Mouse (Mus musculus) neural tube, embryonic 15.5 days (tissue): Measurements from ENCODE around the gene Ppp1r27. TPM values are rescaled to one million over a fixed set of nuclear protein-coding genes. Genes with fewer than 3 reads are reported as not detected.

Experiments used
- ATAC-seq: fragments of 200-750 bp; cut with Nextera tagmentation; 2 replicates; pipeline ENCODE4 v1.8.0; 2017; ENCODE audit warnings: mild to moderate bottlenecking, moderate TSS enrichment, moderate library complexity; ENCODE audit not compliant: low FRiP score
- H3K27ac ChIP-seq: fragments of 300-500 bp; sonication (generic); replicated peaks from 2 replicates; pipeline ENCODE4 v1.5.1; 2015; ENCODE audit warnings: mild to moderate bottlenecking, inconsistent platforms
- H3K27me3 ChIP-seq: fragments of 300-500 bp; sonication (generic); replicated peaks from 2 replicates; pipeline ENCODE4 v1.6.1; 2015; ENCODE audit warnings: inconsistent platforms
- H3K36me3 ChIP-seq: fragments of 300-500 bp; sonication (generic); 2 replicates; pipeline ENCODE4 v1.6.1; 2015; ENCODE audit warnings: inconsistent platforms
- H3K4me1 ChIP-seq: fragments of 300-500 bp; sonication (generic); 2 replicates; pipeline ENCODE4 v1.6.1; 2015; ENCODE audit warnings: inconsistent platforms
- H3K4me2 ChIP-seq: fragments of 300-500 bp; sonication (generic); 2 replicates; pipeline ENCODE4 v1.6.1; 2015; ENCODE audit warnings: inconsistent platforms, mild to moderate bottlenecking, moderate library complexity
- H3K4me3 ChIP-seq: fragments of 300-500 bp; sonication (generic); replicated peaks from 2 replicates; pipeline ENCODE4 v1.5.1; 2015; ENCODE audit warnings: mild to moderate bottlenecking, inconsistent platforms
- H3K9ac ChIP-seq: fragments of 300-500 bp; sonication (generic); replicated peaks from 2 replicates; pipeline ENCODE4 v1.6.1; 2015; ENCODE audit warnings: mild to moderate bottlenecking, inconsistent platforms
- H3K9me3 ChIP-seq: fragments of 300-500 bp; sonication (generic); replicated peaks from 2 replicates; pipeline ENCODE4 v1.6.1; 2016; ENCODE audit warnings: inconsistent platforms
- WGBS: fragments of 180-500 bp; shearing (Covaris S2); methylation state at CpG from one replicate; pipeline ENCODE4 v1.1.7; 2015; ENCODE audit warnings: mixed read lengths; 5-methylcytosine and 5-hydroxymethylcytosine counted together
- polyA plus RNA-seq: library from polyadenylated mRNA; unstranded; fragments of >200 nt; fragmentation: Nextera tagmentation; extraction: Ambion mirVana; gene quantifications from 2 replicates; pipeline ENCODE4 v1.2.1, GENCODE M21; 2015

Gene Ppp1r27
- polyA plus RNA-seq, 1 experiment from 2014 or later: 0.69 TPM

GRCm38 (mm10) chr11:120538955-120539284 lies 12.0 kb downstream of the Ppp1r27 start:
- Histone ChIP-seq H3K4me1 (peaks cover 20% of the 10 kb centered on the region), H3K4me3 (no peak overlapping the region), H3K36me3 (peaks cover 22% of the 10 kb centered on the region), H3K27me3 (peaks cover 12% of the 10 kb centered on the region; the same call in 1 of the 2 replicates), H3K9me3 (no peaks in the 10 kb centered on the region), H3K27ac (peak overlapping the region; percentile 38), H3K9ac (no peak overlapping the region), H3K4me2 (no peak overlapping the region)
- ATAC-seq: no peak
- 57% methylated on average over 8 of the region's 8 CpGs for WGBS

- Histone ChIP-seq H3K27me3 (peaks cover 15% of the 10 kb centered on the region), H3K9me3 (no peaks in the 10 kb centered on the region), H3K4me3 (no peak overlapping the region), H3K9ac (no peak overlapping the region), H3K4me1 (peaks cover 20% of the 10 kb centered on the region), H3K36me3 (peaks cover 18% of the 10 kb centered on the region), H3K4me2 (no peak overlapping the region), H3K27ac (peak overlapping the region; percentile 38; the same call in 1 of the 2 replicates)
- WGBS: 66% methylated on average over 3 of the region's 3 CpGs
- no peak for ATAC-seq
Measured at GRCm38 (mm10) chr11:120538485-120538884, 12.4 kb downstream of the Ppp1r27 start.

- H3K9me3 ChIP-seq: no peaks in the 10 kb centered on the region
- no peaks in the 10 kb centered on the region for H3K36me3 ChIP-seq
- no peak overlapping the region for H3K27ac ChIP-seq
- no peak overlapping the region for H3K4me3 ChIP-seq
- 84% methylated on average over 3 of the region's 3 CpGs for WGBS
- H3K27me3 ChIP-seq: peaks cover 42% of the 10 kb centered on the region
- H3K9ac ChIP-seq: no peak overlapping the region
- no peak for ATAC-seq
- no peak overlapping the region for H3K4me2 ChIP-seq
- peaks cover 22% of the 10 kb centered on the region for H3K4me1 ChIP-seq
Measured at GRCm38 (mm10) chr11:120535804-120536203, 15.1 kb downstream of the Ppp1r27 start.

GRCm38 (mm10) chr11:120535145-120535544 lies 15.8 kb downstream of the Ppp1r27 start:
- H3K4me3 ChIP-seq: no peak overlapping the region
- H3K9ac ChIP-seq: no peak overlapping the region
- H3K27ac ChIP-seq: no peak overlapping the region
- WGBS: 87% methylated on average over 3 of the region's 3 CpGs
- H3K4me1 ChIP-seq: peaks cover 28% of the 10 kb centered on the region
- no peak overlapping the region for H3K4me2 ChIP-seq
- H3K27me3 ChIP-seq: peaks cover 49% of the 10 kb centered on the region
- no peaks in the 10 kb centered on the region for H3K36me3 ChIP-seq
- H3K9me3 ChIP-seq: no peaks in the 10 kb centered on the region
- ATAC-seq: no peak

GRCm38 (mm10) chr11:120534093-120534492 lies 16.8 kb downstream of the Ppp1r27 start:
- no peak overlapping the region for H3K4me3 ChIP-seq
- no peak for ATAC-seq
- H3K27ac ChIP-seq: no peak overlapping the region
- no peaks in the 10 kb centered on the region for H3K36me3 ChIP-seq
- H3K9me3 ChIP-seq: no peaks in the 10 kb centered on the region
- 81% methylated on average over 8 of the region's 8 CpGs for WGBS
- H3K4me2 ChIP-seq: no peak overlapping the region
- H3K9ac ChIP-seq: no peak overlapping the region
- peaks cover 59% of the 10 kb centered on the region for H3K27me3 ChIP-seq
- peaks cover 18% of the 10 kb centered on the region for H3K4me1 ChIP-seq

GRCm38 (mm10) chr11:120531646-120532045 lies 19.3 kb downstream of the Ppp1r27 start:
- Histone ChIP-seq H3K36me3 (no peaks in the 10 kb centered on the region), H3K4me1 (peaks cover 10% of the 10 kb centered on the region), H3K27ac (no peak overlapping the region), H3K9ac (no peak overlapping the region), H3K4me3 (no peak overlapping the region), H3K9me3 (no peaks in the 10 kb centered on the region), H3K27me3 (peaks cover 75% of the 10 kb centered on the region), H3K4me2 (no peak overlapping the region)
- 34% methylated on average over 9 of the region's 9 CpGs for WGBS
- ATAC-seq: no peak

- no peak for ATAC-seq
Measured at GRCm38 (mm10) chr11:120530085-120530964, 20.6 kb downstream of the Ppp1r27 start, which contains the start of gene Gcgr. TSS of gene Gcgr (plus strand) at chr11:120530699.

GRCm38 (mm10) chr11:120528903-120529302 lies 22.0 kb downstream of the Ppp1r27 start:
- H3K4me1 ChIP-seq: peaks cover 10% of the 10 kb centered on the region
- no peak overlapping the region for H3K27ac ChIP-seq
- no peak overlapping the region for H3K4me2 ChIP-seq
- peaks cover 63% of the 10 kb centered on the region for H3K27me3 ChIP-seq
- ATAC-seq: no peak
- 72% methylated on average over 4 of the region's 4 CpGs for WGBS
- no peak overlapping the region for H3K4me3 ChIP-seq
- H3K9me3 ChIP-seq: no peaks in the 10 kb centered on the region
- no peak overlapping the region for H3K9ac ChIP-seq
- H3K36me3 ChIP-seq: no peaks in the 10 kb centered on the region

More at GRCm38 (mm10) chr11:120530085-120530964, 20.6 kb downstream of the Ppp1r27 start, which contains the start of gene Gcgr:
- Histone ChIP-seq H3K9me3 (no peaks in the 10 kb centered on the region), H3K9ac (peak within 1 kb of the TSS; percentile 31), H3K27me3 (peaks cover 75% of the 10 kb centered on the region), H3K36me3 (no peaks in the 10 kb centered on the region), H3K27ac (no peak within 1 kb of the TSS), H3K4me3 (peak within 1 kb of the TSS; percentile 34), H3K4me2 (peak within 1 kb of the TSS; percentile 65), H3K4me1 (peaks cover 10% of the 10 kb centered on the region)
- WGBS: 9% methylated on average over 48 of the region's 62 CpGs

GRCm38 (mm10) chr11:120527690-120528354 lies 23.1 kb downstream of the Ppp1r27 start:
- H3K4me1 ChIP-seq: peaks cover 10% of the 10 kb centered on the region
- ATAC-seq: no peak
- no peak overlapping the region for H3K27ac ChIP-seq
- no peak overlapping the region for H3K4me3 ChIP-seq
- H3K4me2 ChIP-seq: no peak overlapping the region
- H3K9ac ChIP-seq: no peak overlapping the region
- H3K9me3 ChIP-seq: no peaks in the 10 kb centered on the region
- H3K27me3 ChIP-seq: peaks cover 53% of the 10 kb centered on the region
- 80% methylated on average over 9 of the region's 9 CpGs for WGBS
- H3K36me3 ChIP-seq: no peaks in the 10 kb centered on the region

- H3K4me1 ChIP-seq: peaks cover 8% of the 10 kb centered on the region
- WGBS: 82% methylated on average over 2 of the region's 2 CpGs
- no peak overlapping the region for H3K4me2 ChIP-seq
- no peak overlapping the region for H3K27ac ChIP-seq
- no peak overlapping the region for H3K9ac ChIP-seq
- no peak for ATAC-seq
- H3K9me3 ChIP-seq: no peaks in the 10 kb centered on the region
- H3K36me3 ChIP-seq: no peaks in the 10 kb centered on the region
- H3K27me3 ChIP-seq: peaks cover 35% of the 10 kb centered on the region
- no peak overlapping the region for H3K4me3 ChIP-seq
Measured at GRCm38 (mm10) chr11:120525959-120526358, 25.0 kb downstream of the Ppp1r27 start.

GRCm38 (mm10) chr11:120522581-120522980 lies 28.4 kb downstream of the Ppp1r27 start:
- no peak overlapping the region for H3K27ac ChIP-seq
- H3K4me2 ChIP-seq: no peak overlapping the region
- WGBS: 90% methylated on average over 8 of the region's 8 CpGs
- H3K27me3 ChIP-seq: peaks cover under 1% of the 10 kb centered on the region; the same call in 1 of the 2 replicates
- H3K9me3 ChIP-seq: no peaks in the 10 kb centered on the region
- H3K4me3 ChIP-seq: no peak overlapping the region
- H3K9ac ChIP-seq: no peak overlapping the region
- no peak for ATAC-seq
- no peaks in the 10 kb centered on the region for H3K36me3 ChIP-seq
- H3K4me1 ChIP-seq: no peaks in the 10 kb centered on the region
